ENCODE assay signal across 11 mouse cellular contexts in the genomic region with DNA sequence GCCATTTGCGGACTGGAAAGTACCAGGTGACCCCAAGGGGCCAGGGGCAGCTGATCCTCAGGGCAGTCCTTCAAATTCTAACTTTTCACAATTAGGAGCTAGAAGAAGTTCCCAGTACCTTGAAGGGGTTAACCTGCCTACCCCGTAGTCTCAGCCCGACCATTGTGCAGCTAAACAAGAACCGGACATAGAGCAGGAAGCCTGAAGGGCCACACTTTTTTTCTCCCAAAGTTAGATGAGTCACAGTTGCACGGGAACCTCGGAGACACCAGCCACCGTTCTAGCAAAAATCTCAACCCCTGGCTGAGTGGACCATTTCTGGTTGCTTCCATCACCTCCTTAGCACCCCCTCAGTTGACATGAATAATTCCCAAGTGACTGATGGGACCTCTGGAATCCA. TPM values are rescaled to one million over a fixed set of nuclear protein-coding genes. Genes with fewer than 3 reads are reported as not detected.
DNase-seq lines count a peak whose midpoint lies in the region; ATAC-seq and TF ChIP-seq lines count a peak whose summit lies in the region.
"Had no signal": no experiment of that assay in that cellular context is flagged by ENCODE, and none has a peak within 500 bp of the region (broad histone marks: within the 10 kb centered on the region; RNA-seq: fewer than 3 reads in every experiment).

No protein-coding gene starts in this region.

- ATAC-seq in midbrain, postnatal 0 days (ENCODE audit: low FRiP score) = no peak
- ATAC-seq: Patski had no signal

- no peaks in the 10 kb centered on the region for H3K27me3 ChIP-seq in midbrain, postnatal 0 days (ENCODE audit: insufficient read depth, low read length)
- no peaks in the 10 kb centered on the region for H3K27me3 ChIP-seq in midbrain, embryonic 10.5 days (ENCODE audit: low read depth, poor library complexity, severe bottlenecking)
- no peaks in the 10 kb centered on the region for H3K27me3 ChIP-seq in small intestine, adult 2 months (ENCODE audit: control insufficient read depth, insufficient read depth, low read length)
- H3K27me3 ChIP-seq: Patski had no signal

- H3K4me1 ChIP-seq in midbrain, postnatal 0 days (ENCODE audit: insufficient read depth, low read length) = no peaks in the 10 kb centered on the region
- H3K4me1 ChIP-seq in midbrain, embryonic 10.5 days = 0 out of 2 replicates have a peak, but pooled peaks cover 9% of the 10 kb centered on the region
- H3K4me1 ChIP-seq in small intestine, adult 2 months (ENCODE audit: control insufficient read depth, insufficient read depth, insufficient read length, low read length) = no peaks in the 10 kb centered on the region; the same call in 1 of the 2 replicates

- H3K9ac ChIP-seq in midbrain, postnatal 0 days (replicated peaks; ENCODE audit: low read length, poor library complexity, severe bottlenecking) = no peak overlapping the region

- no peak overlapping the region for H3K4me3 ChIP-seq in midbrain, postnatal 0 days (ENCODE audit: low read depth, low read length)
- no peak overlapping the region for H3K4me3 ChIP-seq in midbrain, embryonic 10.5 days
- peak overlapping the region; percentile 41; the same call in 1 of the 2 replicates for H3K4me3 ChIP-seq in small intestine, adult 2 months (ENCODE audit: low read depth, low read length)

- DNase-seq in heart, adult 11 months = peak; percentile 97
- DNase-seq in heart, postnatal 10 days = no peak
- DNase-seq in midbrain, postnatal 0 days (ENCODE audit: low spot score) = no peak
- no peak for DNase-seq in midbrain, embryonic 10.5 days (ENCODE audit: low spot score)
- peak; percentile 28 for DNase-seq in kidney, postnatal 10 days
- DNase-seq in gastrocnemius, adult 18-20 months (ENCODE audit: low spot score) = no peak
- DNase-seq in frontal cortex, adult 2 months (ENCODE audit: extremely low spot score in 1 of 2, low spot score in 1 of 2) = no peak
- DNase-seq: gastrocnemius, postnatal 14 days had no signal

- peak overlapping the region; percentile 10; the same call in 1 of the 2 replicates for H3K4me2 ChIP-seq in midbrain, postnatal 0 days (ENCODE audit: low read depth, low read length, poor library complexity, severe bottlenecking)
- H3K4me2 ChIP-seq: midbrain, embryonic 11.5 days had no signal

- no peak for TF ChIP-seq POLR2A in small intestine, adult 2 months (IDR thresholded peaks at IDR 0.05; ENCODE audit: low read depth, low read length)

- no peaks in the 10 kb centered on the region for H3K9me3 ChIP-seq in midbrain, postnatal 0 days (ENCODE audit: low read length)
- no peaks in the 10 kb centered on the region for H3K9me3 ChIP-seq in midbrain, embryonic 10.5 days (replicated peaks)

- TF ChIP-seq CTCF in midbrain, postnatal 0 days (IDR thresholded peaks at IDR 0.05) = no peak
- no peak for TF ChIP-seq CTCF in small intestine, adult 2 months (IDR thresholded peaks at IDR 0.05; ENCODE audit: extremely low read depth, insufficient read length, insufficient replicate concordance, low read depth, low read length)

- intact Hi-C loops in heart, postnatal 10 days (cut with DNase I) = loop anchor here (5.0 kb wide), 1 partner anchor 239 kb away; no protein-coding TSS in a partner anchor

- no peaks in the 10 kb centered on the region for H3K36me3 ChIP-seq in midbrain, postnatal 0 days (ENCODE audit: insufficient read depth, low read length)
- H3K36me3 ChIP-seq in midbrain, embryonic 10.5 days = no peaks in the 10 kb centered on the region
- no peaks in the 10 kb centered on the region for H3K36me3 ChIP-seq in small intestine, adult 2 months (ENCODE audit: control insufficient read depth, insufficient read depth, low read length)

- H3K27ac ChIP-seq in midbrain, postnatal 0 days (ENCODE audit: low read depth, low read length) = no peak overlapping the region
- no peak overlapping the region for H3K27ac ChIP-seq in midbrain, embryonic 10.5 days (replicated peaks)
- H3K27ac ChIP-seq in small intestine, adult 2 months (ENCODE audit: insufficient read depth, low read depth, low read length) = no peak overlapping the region

- WGBS in midbrain, postnatal 0 days = 77% methylated on average over 7 of the region's 7 CpGs
- 79% methylated on average over 7 of the region's 7 CpGs for WGBS in midbrain, embryonic 10.5 days
- 50% methylated on average over 7 of the region's 7 CpGs for WGBS in small intestine, adult 2 months

RNA-seq across cellular contexts. Expression of gene Cdh5, which starts 2.0 kb away (rescaled TPM):
- total RNA-seq in heart, postnatal 10 days (2021) = 100 to 1,000 TPM; 320 to 327 TPM
- total RNA-seq in midbrain, postnatal 0 days (2014; rRNA removed) = 18.6 and 22.0 TPM in 2 replicates
- polyA plus RNA-seq in midbrain, postnatal 0 days (2015; fragmentation: Nextera tagmentation; extraction: Ambion mirVana) = 8.6 and 9.7 TPM in 2 replicates
- polyA plus RNA-seq in midbrain, embryonic 10.5 days (2016; fragmentation: Nextera tagmentation; extraction: Ambion mirVana) = 12.2 and 13.9 TPM in 2 replicates
- polyA plus RNA-seq in small intestine, adult 2 months (2012; rRNA removed) = 6.5 and 13.2 TPM in 2 replicates
- total RNA-seq in gastrocnemius, adult 18-20 months (2021) = 10 to 100 TPM; 33.7 to 40.2 TPM
- polyA plus RNA-seq in frontal cortex, adult 2 months (2012; rRNA removed) = 13.6 and 13.8 TPM in 2 replicates
- polyA plus RNA-seq: Patski had no signal

Comparison
In these comparisons a context has a peak if more than half of its experiments do, and no peak if none do; other contexts are left out.
1. DNase-seq: peak in heart, adult 11 months (single experiment) and kidney, postnatal 10 days (single experiment); none in heart, postnatal 10 days (0 of 2), midbrain, postnatal 0 days (single experiment), midbrain, embryonic 10.5 days (single experiment), gastrocnemius, adult 18-20 months (single experiment) and frontal cortex, adult 2 months (0 of 2).